Mouse (Mus musculus): ENCODE results near the gene Mfn1. TPM values are rescaled to one million over a fixed set of nuclear protein-coding genes. Genes with fewer than 3 reads are reported as not detected.

Mfn1 gene
- polyA plus RNA-seq, 1 experiment from 2014 or later = 29.7 TPM

DNA sequence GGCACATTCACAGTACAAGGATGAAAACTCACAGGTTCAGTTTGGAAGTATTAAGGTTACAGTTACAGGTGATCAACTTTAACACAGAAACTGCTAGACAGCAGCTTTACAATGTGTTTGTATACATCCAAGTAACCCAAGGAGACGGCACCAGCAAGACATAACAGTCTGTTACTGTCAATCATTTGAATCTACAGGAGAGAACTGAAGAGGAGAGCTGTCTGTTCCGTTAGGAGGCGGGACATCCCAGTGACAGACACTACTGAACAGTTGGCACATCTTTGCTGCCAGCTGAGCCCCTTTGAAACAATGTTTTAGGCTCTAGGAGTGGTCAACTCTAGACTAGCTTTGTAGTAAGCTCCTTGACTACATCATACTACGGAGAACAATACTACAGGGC is 54.2 kb downstream of the Mfn1 start:
- WGBS = 90% methylated on average over 4 of the region's 4 CpGs
- H3K4me3 ChIP-seq (ENCODE audit: low read depth, low read length) = no peak overlapping the region
- H3K9me3 ChIP-seq (ENCODE audit: control insufficient read depth, low read length) = no peaks in the 10 kb centered on the region
- no peak for DNase-seq (ENCODE audit: low spot score, missing footprints)
- no peak overlapping the region for H3K4me2 ChIP-seq
- no peaks in the 10 kb centered on the region for H3K27me3 ChIP-seq (ENCODE audit: control insufficient read depth, insufficient read depth, low read length)
- no peak overlapping the region for H3K9ac ChIP-seq (ENCODE audit: low read length)
- H3K27ac ChIP-seq (ENCODE audit: low read depth, low read length) = no peak overlapping the region
- no peak for ATAC-seq (ENCODE audit: low FRiP score)
- no peaks in the 10 kb centered on the region for H3K36me3 ChIP-seq (ENCODE audit: control insufficient read depth, insufficient read depth, low read length)
- no peaks in the 10 kb centered on the region for H3K4me1 ChIP-seq (ENCODE audit: control insufficient read depth, insufficient read depth, low read length)

DNA sequence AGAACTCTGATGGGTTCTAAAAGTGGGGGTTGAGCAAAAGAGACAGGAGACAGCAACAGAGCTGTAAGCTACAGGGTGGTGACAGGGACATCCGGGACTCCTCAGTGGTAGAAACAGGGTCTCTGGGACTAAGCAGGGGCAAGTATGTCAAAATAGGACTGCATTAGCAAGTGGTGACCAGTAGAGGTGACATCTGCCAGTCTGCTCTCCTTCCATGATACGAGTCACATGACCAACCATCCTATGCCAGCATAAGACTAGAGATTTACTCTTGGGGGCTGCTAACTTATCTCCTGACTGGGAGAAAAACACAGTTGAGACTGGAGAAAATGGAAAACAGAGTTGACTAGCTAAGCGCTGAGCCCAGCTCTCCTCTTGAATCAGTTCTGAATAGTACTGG is 57.0 kb downstream of the Mfn1 start:
- no peak for ATAC-seq (ENCODE audit: low FRiP score)
- no peaks in the 10 kb centered on the region for H3K27me3 ChIP-seq (ENCODE audit: control insufficient read depth, insufficient read depth, low read length)
- H3K27ac ChIP-seq (ENCODE audit: low read depth, low read length) = no peak overlapping the region
- 95% methylated on average over 3 of the region's 3 CpGs for WGBS
- H3K4me3 ChIP-seq (ENCODE audit: low read depth, low read length) = no peak overlapping the region
- H3K36me3 ChIP-seq (ENCODE audit: control insufficient read depth, insufficient read depth, low read length) = no peaks in the 10 kb centered on the region
- DNase-seq (ENCODE audit: low spot score, missing footprints) = no peak
- no peak overlapping the region for H3K9ac ChIP-seq (ENCODE audit: low read length)
- no peaks in the 10 kb centered on the region for H3K4me1 ChIP-seq (ENCODE audit: control insufficient read depth, insufficient read depth, low read length)
- H3K9me3 ChIP-seq (ENCODE audit: control insufficient read depth, low read length) = no peaks in the 10 kb centered on the region
- H3K4me2 ChIP-seq = no peak overlapping the region

DNA sequence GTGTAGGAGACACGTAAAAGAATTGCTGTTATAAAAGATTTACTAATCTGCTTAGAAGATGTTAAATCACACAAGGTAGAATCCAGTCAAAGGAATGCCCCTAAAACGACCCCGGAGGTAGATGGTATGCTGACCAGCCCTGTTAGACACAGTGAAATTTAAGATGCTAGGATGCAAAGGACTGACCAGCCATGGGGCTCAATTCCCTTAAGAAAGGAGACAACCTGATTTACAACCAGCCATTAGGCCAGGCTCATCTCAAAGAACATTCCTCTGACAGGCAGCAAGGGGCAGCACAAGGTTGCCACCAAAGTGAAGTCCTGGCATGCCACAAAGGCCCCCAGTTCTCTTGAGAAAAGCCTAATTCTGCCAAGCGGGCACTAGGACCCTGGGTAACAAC is 65.8 kb downstream of the Mfn1 start:
- no peak for DNase-seq (ENCODE audit: low spot score, missing footprints)
- ATAC-seq (ENCODE audit: low FRiP score) = no peak
- Histone ChIP-seq H3K4me3 (ENCODE audit: low read depth, low read length) (no peak overlapping the region), H3K9me3 (ENCODE audit: control insufficient read depth, low read length) (no peaks in the 10 kb centered on the region), H3K27me3 (ENCODE audit: control insufficient read depth, insufficient read depth, low read length) (no peaks in the 10 kb centered on the region), H3K36me3 (ENCODE audit: control insufficient read depth, insufficient read depth, low read length) (no peaks in the 10 kb centered on the region), H3K27ac (ENCODE audit: low read depth, low read length) (no peak overlapping the region), H3K9ac (ENCODE audit: low read length) (no peak overlapping the region), H3K4me2 (no peak overlapping the region), H3K4me1 (ENCODE audit: control insufficient read depth, insufficient read depth, low read length) (no peaks in the 10 kb centered on the region)
- WGBS = 84% methylated on average over 4 of the region's 4 CpGs

DNA sequence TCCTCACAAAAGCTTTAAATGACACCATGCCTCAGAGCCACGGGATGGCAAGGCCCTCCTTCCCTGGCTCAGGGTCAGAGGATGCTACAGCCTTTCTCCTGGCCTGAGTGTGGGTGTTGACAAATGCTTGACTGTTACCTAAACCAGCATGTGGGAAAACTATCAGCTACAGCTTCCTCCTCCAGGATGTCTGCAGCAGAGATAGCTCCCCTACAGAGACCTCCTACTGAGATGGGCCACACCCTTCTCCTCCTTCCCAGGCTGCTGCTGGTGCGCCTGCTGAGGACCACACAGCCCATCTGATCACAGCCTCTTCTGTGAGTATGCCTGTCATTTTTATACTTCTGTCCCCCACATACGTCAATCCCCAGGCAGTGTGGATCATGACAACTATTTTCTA is 70.1 kb downstream of the Mfn1 start:
- DNase-seq (ENCODE audit: low spot score, missing footprints) (no peak), ATAC-seq (ENCODE audit: low FRiP score) (no peak)
- Histone ChIP-seq H3K27ac (ENCODE audit: low read depth, low read length) (no peak overlapping the region), H3K9ac (ENCODE audit: low read length) (no peak overlapping the region), H3K36me3 (ENCODE audit: control insufficient read depth, insufficient read depth, low read length) (no peaks in the 10 kb centered on the region), H3K4me1 (ENCODE audit: control insufficient read depth, insufficient read depth, low read length) (no peaks in the 10 kb centered on the region), H3K4me3 (ENCODE audit: low read depth, low read length) (no peak overlapping the region), H3K9me3 (ENCODE audit: control insufficient read depth, low read length) (no peaks in the 10 kb centered on the region), H3K27me3 (ENCODE audit: control insufficient read depth, insufficient read depth, low read length) (no peaks in the 10 kb centered on the region), H3K4me2 (no peak overlapping the region)
- 71% methylated on average over 3 of the region's 3 CpGs for WGBS

DNA sequence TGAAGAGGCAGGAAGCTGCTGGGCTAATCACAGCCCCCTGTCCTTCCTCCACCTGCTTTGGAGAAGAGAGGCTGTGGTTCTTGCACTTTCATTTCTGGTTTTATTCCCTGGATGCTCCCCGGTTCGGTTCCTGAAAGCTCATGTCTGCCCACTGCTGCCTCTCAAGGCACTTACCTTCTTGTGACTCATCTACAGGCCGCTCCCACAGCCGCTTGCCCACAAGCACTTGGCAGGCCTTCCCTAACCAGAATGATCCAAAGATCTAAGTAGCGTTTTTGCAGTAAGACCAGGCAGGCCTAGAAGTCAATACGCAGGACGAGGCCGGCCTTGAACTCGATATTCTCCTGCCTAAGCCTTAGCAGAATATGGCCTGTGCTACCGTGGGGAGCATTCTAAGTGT is 71.8 kb downstream of the Mfn1 start:
- no peak overlapping the region for H3K4me2 ChIP-seq
- DNase-seq (ENCODE audit: low spot score, missing footprints) = no peak
- H3K9me3 ChIP-seq (ENCODE audit: control insufficient read depth, low read length) = no peaks in the 10 kb centered on the region
- no peaks in the 10 kb centered on the region for H3K36me3 ChIP-seq (ENCODE audit: control insufficient read depth, insufficient read depth, low read length)
- ATAC-seq (ENCODE audit: low FRiP score) = no peak
- H3K9ac ChIP-seq (ENCODE audit: low read length) = no peak overlapping the region
- H3K4me1 ChIP-seq (ENCODE audit: control insufficient read depth, insufficient read depth, low read length) = no peaks in the 10 kb centered on the region
- no peak overlapping the region for H3K27ac ChIP-seq (ENCODE audit: low read depth, low read length)
- no peak overlapping the region for H3K4me3 ChIP-seq (ENCODE audit: low read depth, low read length)
- 89% methylated on average over 10 of the region's 10 CpGs for WGBS
- H3K27me3 ChIP-seq (ENCODE audit: control insufficient read depth, insufficient read depth, low read length) = no peaks in the 10 kb centered on the region

DNA sequence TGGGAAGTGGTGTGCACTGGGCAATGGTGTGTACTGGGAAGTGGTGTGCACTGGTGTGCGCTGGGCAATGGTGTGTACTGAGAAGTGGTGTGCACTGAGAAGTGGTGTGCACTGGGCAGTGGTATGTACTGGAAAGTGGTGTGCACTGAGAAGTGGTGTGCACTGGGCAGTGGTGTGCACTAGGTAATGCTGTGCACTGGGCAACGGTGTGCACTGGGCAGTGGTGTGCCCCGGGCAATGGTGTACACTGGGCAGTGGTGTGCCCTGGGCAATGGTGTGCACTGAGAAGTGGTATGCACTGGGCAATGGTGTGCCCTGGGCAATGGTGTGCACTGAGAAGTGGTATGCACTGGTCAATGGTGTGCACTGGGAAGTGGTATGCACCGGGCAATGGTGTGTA is 80.0 kb downstream of the Mfn1 start:
- no peak overlapping the region for H3K27ac ChIP-seq (ENCODE audit: low read depth, low read length)
- no peaks in the 10 kb centered on the region for H3K27me3 ChIP-seq (ENCODE audit: control insufficient read depth, insufficient read depth, low read length)
- H3K9ac ChIP-seq (ENCODE audit: low read length) = no peak overlapping the region
- H3K4me2 ChIP-seq = no peak overlapping the region
- H3K4me1 ChIP-seq (ENCODE audit: control insufficient read depth, insufficient read depth, low read length) = no peaks in the 10 kb centered on the region
- no peak for DNase-seq (ENCODE audit: low spot score, missing footprints)
- H3K9me3 ChIP-seq (ENCODE audit: control insufficient read depth, low read length) = no peaks in the 10 kb centered on the region
- no peak overlapping the region for H3K4me3 ChIP-seq (ENCODE audit: low read depth, low read length)
- H3K36me3 ChIP-seq (ENCODE audit: control insufficient read depth, insufficient read depth, low read length) = no peaks in the 10 kb centered on the region
- WGBS = 95% methylated on average over 4 of the region's 4 CpGs
- no peak for ATAC-seq (ENCODE audit: low FRiP score)

DNA sequence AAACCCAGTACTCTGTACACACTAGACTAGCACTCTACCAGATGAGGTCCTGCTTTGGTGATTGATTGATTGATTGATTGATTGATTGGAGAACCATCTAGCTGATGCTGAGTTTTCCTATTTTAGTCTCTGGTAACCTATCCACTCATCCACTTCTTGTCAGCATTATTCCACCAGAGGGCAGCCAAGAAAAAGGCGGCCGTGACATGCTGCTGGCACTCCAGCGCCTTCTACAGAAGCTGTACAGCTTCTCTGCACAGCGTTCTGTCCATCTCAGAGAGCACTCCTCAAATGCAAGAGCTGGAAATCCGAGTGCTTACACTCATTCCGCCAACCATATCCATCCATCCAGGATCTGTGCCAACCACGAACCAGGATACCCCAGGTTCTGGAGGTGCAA is 81.3 kb downstream of the Mfn1 start:
- Histone ChIP-seq H3K27me3 (ENCODE audit: control insufficient read depth, insufficient read depth, low read length) (no peaks in the 10 kb centered on the region), H3K27ac (ENCODE audit: low read depth, low read length) (no peak overlapping the region), H3K4me2 (no peak overlapping the region), H3K4me1 (ENCODE audit: control insufficient read depth, insufficient read depth, low read length) (no peaks in the 10 kb centered on the region), H3K9ac (ENCODE audit: low read length) (no peak overlapping the region), H3K4me3 (ENCODE audit: low read depth, low read length) (no peak overlapping the region), H3K9me3 (ENCODE audit: control insufficient read depth, low read length) (no peaks in the 10 kb centered on the region), H3K36me3 (ENCODE audit: control insufficient read depth, insufficient read depth, low read length) (no peaks in the 10 kb centered on the region)
- 32% methylated on average over 7 of the region's 7 CpGs for WGBS
- ATAC-seq (ENCODE audit: low FRiP score) = peak; percentile 57; the same call in 1 of the 2 replicates
- no peak for DNase-seq (ENCODE audit: low spot score, missing footprints)

DNA sequence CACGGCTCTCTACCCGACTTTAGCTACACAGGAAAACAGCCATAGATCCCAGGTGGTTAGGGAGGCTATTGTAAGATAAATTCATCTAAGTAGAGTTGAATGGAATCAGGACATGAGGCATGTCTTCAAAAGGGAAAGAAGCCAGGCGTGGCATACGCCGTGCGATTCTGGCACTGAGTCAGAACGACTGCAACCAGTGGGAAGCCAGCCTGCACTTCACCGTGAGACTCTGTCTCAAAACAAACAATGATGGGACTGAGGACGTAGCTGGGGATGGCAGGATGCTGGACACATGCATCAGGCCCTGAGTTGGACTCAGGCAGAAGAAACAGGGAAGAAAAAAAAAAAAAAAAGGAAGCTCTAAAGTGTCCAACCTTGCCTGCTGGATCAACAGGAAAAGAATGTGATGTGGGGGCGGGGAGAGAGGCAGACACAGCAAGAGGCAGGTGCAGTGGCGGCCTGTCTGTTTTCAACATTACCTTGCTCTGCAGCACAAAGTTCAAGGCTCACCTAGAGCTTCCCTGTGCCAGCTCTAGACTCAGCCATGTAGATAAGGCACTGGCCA is 82.4 kb downstream of the Mfn1 start:
- H3K9me3 ChIP-seq (ENCODE audit: control insufficient read depth, low read length) = no peaks in the 10 kb centered on the region
- H3K27me3 ChIP-seq (ENCODE audit: control insufficient read depth, insufficient read depth, low read length) = no peaks in the 10 kb centered on the region
- no peak overlapping the region for H3K4me2 ChIP-seq
- WGBS = 85% methylated on average over 11 of the region's 11 CpGs
- ATAC-seq (ENCODE audit: low FRiP score) = no peak
- no peak overlapping the region for H3K27ac ChIP-seq (ENCODE audit: low read depth, low read length)
- H3K9ac ChIP-seq (ENCODE audit: low read length) = no peak overlapping the region
- no peaks in the 10 kb centered on the region for H3K4me1 ChIP-seq (ENCODE audit: control insufficient read depth, insufficient read depth, low read length)
- H3K36me3 ChIP-seq (ENCODE audit: control insufficient read depth, insufficient read depth, low read length) = no peaks in the 10 kb centered on the region
- no peak for DNase-seq (ENCODE audit: low spot score, missing footprints)
- no peak overlapping the region for H3K4me3 ChIP-seq (ENCODE audit: low read depth, low read length)

DNA sequence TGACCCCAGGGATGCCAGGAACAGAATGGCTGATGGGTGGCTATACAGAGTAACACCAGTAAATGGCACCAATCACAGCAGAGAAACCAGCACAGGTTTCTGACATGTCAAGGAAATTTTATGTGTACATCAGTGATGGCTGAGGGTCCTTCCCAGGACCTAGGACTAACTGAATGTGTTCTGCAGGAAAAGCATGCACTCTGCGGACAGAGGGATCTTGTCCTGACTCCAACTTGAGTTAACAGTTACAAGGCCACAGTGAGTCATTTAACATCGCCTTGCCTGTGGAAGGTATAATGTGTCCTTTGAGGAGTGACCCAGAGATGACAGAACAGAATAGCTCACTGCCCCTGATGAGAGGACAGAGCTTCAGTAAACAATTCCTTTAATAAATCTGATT is 85.5 kb downstream of the Mfn1 start:
- Histone ChIP-seq H3K27me3 (ENCODE audit: control insufficient read depth, insufficient read depth, low read length) (no peaks in the 10 kb centered on the region), H3K4me1 (ENCODE audit: control insufficient read depth, insufficient read depth, low read length) (no peaks in the 10 kb centered on the region), H3K4me2 (no peak overlapping the region), H3K4me3 (ENCODE audit: low read depth, low read length) (no peak overlapping the region), H3K9ac (ENCODE audit: low read length) (no peak overlapping the region), H3K36me3 (ENCODE audit: control insufficient read depth, insufficient read depth, low read length) (no peaks in the 10 kb centered on the region), H3K27ac (ENCODE audit: low read depth, low read length) (no peak overlapping the region), H3K9me3 (ENCODE audit: control insufficient read depth, low read length) (no peaks in the 10 kb centered on the region)
- ATAC-seq (ENCODE audit: low FRiP score) (no peak), DNase-seq (ENCODE audit: low spot score, missing footprints) (no peak)
- WGBS = 82% methylated on average over 2 of the region's 2 CpGs

DNA sequence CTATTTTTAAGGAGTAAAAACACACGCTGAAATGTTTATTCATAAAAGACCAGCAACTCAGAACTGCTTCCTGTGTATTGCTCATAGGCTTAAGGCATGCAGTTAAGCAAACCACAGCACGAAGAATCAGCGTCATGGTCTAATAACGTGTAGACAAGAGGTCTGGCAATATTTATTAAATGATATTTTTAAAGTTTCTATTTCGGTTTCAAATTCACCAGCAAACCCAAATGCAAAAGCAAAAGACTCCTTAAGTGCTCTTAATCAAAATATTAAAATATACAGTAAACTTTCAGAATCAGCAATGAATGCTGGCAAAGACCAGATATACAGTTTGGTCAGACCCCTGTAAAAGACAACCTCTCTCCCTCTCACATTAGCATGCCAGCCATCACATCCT is 86.1 kb downstream of the Mfn1 start:
- no peaks in the 10 kb centered on the region for H3K36me3 ChIP-seq (ENCODE audit: control insufficient read depth, insufficient read depth, low read length)
- no peak overlapping the region for H3K27ac ChIP-seq (ENCODE audit: low read depth, low read length)
- no peaks in the 10 kb centered on the region for H3K4me1 ChIP-seq (ENCODE audit: control insufficient read depth, insufficient read depth, low read length)
- DNase-seq (ENCODE audit: low spot score, missing footprints) = peak; percentile 86
- H3K27me3 ChIP-seq (ENCODE audit: control insufficient read depth, insufficient read depth, low read length) = no peaks in the 10 kb centered on the region
- no peaks in the 10 kb centered on the region for H3K9me3 ChIP-seq (ENCODE audit: control insufficient read depth, low read length)
- H3K4me2 ChIP-seq = peak overlapping the region; percentile 46; the same call in 1 of the 2 replicates
- H3K4me3 ChIP-seq (ENCODE audit: low read depth, low read length) = peak overlapping the region; percentile 59; the same call in 1 of the 2 replicates
- ATAC-seq (ENCODE audit: low FRiP score) = no peak
- 82% methylated on average over 5 of the region's 5 CpGs for WGBS
- no peak overlapping the region for H3K9ac ChIP-seq (ENCODE audit: low read length)
